Mouse (Mus musculus): ENCODE results near the gene Tex19.1. TPM values are rescaled to one million over a fixed set of nuclear protein-coding genes. Genes with fewer than 3 reads are reported as not detected.
A peak's percentile ranks its signal among the peaks of the same experiment; 100 is the strongest.

Tex19.1 gene
- total RNA-seq, 2 experiments from 2014 or later: not detected

DNA sequence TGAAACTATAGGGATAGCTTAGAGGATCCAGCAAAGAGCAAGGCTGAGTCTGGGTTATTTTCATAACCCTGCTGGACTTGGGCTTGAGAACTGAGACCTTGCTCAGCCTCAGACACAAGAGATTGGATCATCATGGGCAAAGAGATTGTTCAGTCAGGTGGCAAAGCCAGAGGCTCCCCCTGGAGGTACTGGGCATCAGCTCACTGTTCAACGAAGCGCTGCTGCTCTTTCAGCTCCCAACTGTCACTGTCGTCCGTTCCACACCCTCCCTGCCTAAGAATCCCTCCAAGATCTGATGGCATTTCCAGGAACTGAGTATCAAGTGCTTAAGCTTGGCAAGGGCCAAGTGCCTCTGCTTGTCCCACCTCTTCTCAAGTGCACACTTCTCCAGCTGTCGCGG is 7.2 kb upstream of the Tex19.1 start:
- DNase-seq (ENCODE audit: low spot score): no peak
- intact Hi-C loops (cut with DNase I): no loop called here

DNA sequence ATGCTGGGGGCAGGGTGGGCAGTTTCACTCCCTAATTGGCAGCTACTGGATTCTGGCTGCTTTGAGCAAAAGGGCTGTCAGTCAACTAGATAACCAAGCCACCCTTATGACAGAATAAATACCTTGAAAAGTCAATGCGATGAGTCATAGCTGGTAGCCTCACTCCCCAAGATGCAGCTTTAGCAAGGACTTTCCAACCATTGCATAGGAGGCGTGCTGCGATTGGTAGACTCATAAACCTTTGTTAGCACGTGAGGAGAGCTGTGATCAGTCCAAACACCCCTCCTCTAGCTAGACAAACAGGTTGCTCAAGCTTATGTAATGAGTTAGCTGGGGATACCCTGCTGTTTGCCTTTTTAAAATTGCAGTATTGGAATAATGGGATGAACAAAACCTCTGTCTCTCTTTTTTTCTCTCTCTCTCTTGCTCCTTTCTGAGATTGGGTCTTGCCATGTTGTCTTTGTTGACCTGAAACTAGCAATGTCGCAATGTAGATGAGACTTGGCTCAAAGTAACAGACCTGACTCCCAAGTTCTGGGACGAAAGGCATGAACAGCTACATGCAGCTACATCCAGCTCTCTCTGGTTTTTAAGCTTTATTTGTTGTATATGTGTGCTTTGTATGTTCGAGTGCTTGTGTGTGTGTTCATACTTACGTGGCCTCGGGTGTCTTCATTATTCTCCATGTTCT is 2.5 kb upstream of the Tex19.1 start:
- intact Hi-C loops (cut with DNase I): no loop called here
- no peak for DNase-seq (ENCODE audit: low spot score)

DNA sequence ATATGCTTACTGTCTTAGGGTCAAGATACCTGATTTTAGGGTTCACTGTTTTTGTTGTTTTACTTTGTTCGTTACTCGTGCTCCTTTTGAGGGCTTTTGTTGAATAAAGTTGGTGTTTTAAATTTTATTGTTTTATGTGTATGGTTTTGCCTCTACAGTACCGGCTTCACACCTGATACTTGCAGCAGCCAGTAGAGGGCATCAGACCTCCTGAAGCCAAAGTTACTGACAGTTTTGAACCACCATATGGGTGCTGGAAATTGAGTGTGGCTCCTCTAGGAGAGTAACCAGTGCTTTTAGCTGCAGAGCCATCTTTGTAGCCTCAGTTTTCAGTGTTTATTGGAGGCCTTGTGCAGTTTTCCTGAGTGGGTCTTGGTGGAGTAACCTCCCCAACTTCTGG is 2.2 kb downstream of the Tex19.1 start:
- no peak for DNase-seq (ENCODE audit: low spot score)
- intact Hi-C loops (cut with DNase I): no loop called here

DNA sequence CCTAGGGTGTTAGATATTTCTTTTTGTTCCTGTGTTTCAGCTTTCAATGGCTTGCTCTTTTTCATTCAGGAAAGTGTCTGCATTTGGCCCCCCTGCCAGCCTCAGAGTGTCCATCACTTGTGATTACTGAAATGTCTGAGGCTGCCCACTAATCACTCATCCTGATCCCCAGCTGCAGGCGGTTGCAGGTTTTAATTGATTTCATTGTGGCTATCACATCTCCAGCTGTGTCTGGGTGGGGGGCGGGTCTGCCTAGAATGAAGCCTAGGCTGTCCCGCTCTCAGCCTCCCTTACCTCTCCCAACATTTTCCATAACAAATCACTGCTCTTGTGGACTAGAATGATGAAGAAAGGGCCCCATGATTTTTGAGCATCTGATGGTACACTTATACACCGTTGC is 8.3 kb downstream of the Tex19.1 start:
- no peak for DNase-seq (ENCODE audit: low spot score)
- intact Hi-C loops (cut with DNase I): no loop called here

DNA sequence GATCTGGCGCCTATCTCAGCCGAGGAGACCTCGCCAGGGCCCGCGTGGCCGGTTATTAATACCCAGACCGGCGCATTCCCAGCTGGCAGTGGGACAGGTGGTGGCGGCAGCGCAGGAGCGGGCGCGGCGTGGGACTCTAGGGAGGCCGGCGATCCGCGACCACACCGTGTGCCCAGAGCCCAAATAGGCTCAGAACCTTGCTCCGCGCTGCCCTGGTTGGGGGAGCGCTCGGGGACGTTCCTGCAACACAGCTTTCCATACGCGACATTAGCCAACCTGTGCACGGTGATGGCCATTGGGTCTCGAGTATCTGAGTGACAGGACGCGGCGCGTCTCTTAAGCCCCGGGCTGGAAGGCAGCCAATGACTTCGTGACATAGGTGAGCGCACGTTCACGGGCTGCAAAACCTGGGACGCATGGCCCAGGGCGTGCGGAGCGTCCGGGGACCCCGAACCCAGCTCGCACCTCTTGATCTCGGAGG is 10.5 kb downstream of the Tex19.1 start:
- no peak for DNase-seq (ENCODE audit: low spot score)
- intact Hi-C loops (cut with DNase I): no loop called here

DNA sequence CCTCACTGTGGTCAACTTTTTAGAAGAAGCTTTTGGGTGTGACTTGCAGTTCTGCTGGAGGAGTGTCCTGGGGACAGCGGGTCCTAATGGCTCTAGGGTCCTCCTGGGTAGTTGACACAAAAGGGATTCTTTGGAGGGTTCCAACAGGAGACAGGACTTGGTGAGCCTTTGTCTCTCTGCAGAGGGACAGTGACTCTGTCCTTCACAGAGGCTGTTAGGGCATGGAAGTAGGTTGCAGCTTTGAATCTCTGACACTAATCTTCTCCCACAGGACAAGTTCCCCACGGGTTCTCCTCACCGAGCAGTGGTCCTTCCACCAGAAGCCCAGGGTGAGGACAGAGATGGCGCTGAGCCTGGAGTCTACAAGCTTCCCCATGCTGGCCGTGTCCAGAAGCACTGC is 14.0 kb downstream of the Tex19.1 start, which contains the start of gene Uts2r:
Uts2r (plus strand) TSS at position 301 of the 400 bp plus-strand sequence.
- DNase-seq (ENCODE audit: low spot score): no peak
- intact Hi-C loops (cut with DNase I): no loop called here

DNA sequence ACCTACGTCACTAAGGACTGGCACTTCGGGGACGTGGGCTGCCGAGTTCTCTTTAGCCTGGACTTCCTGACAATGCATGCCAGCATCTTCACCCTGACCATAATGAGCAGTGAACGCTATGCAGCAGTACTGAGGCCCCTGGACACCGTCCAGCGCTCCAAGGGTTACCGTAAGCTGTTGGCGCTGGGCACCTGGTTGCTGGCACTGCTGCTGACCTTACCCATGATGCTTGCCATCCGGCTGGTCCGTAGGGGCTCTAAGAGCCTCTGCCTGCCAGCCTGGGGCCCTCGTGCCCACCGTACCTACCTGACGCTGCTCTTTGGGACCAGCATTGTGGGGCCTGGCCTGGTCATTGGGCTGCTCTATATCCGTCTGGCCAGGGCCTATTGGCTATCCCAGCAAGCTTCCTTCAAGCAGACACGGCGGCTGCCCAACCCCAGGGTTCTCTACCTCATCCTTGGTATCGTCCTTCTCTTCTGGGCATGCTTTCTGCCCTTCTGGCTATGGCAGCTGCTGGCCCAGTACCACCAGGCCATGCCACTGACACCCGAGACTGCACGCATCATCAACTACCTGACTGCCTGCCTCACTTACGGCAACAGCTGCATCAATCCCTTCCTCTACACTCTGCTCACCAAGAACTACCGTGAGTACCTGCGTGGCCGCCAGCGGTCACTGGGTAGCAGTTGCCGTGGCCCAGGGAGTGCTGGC is 14.8 kb downstream of the Tex19.1 start:
- intact Hi-C loops (cut with DNase I): no loop called here
- no peak for DNase-seq (ENCODE audit: low spot score)

DNA sequence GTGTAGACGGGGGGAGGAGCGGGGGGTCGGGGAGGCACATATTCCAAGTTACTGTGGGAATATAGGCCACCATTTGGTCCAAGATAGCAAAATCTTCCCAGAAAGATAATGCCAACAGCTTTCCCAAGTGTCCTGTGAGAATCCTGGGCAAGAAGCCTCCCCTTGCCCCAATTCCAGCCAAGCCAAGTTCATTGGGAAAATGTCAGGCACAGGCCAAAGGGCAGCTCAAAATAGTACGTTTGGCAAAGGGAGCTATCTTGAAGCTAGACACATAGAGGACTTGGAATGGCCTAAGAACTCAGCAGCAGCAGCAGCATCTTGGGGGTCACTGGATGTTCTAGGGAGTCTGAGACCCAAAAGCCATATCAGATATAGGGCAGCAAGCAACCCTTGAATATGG is 17.8 kb downstream of the Tex19.1 start:
- intact Hi-C loops (cut with DNase I): no loop called here
- DNase-seq (ENCODE audit: low spot score): no peak

DNA sequence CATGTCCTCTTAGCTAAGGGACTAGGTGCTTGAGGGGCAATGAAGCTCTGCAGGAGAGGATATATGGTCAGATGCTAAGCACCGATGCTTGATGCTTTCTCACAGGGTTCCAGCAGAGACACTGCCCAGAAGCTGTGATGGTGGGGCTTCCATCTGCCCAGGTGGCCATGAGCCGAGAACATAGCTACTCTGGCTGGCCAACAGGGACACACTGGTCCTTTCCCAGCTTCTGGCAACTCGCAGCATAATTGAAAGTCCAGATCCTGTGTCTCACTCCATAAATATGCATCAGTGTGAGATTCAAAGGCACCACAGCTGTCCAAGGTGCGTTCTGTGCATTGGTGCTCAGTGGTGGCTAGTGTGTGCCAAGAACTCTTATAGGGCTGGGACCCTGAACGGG is 27.3 kb downstream of the Tex19.1 start:
- DNase-seq (ENCODE audit: low spot score): no peak
- intact Hi-C loops (cut with DNase I): loop anchor here (10.0 kb wide), 1 partner anchor 122 kb away; no protein-coding TSS in a partner anchor

DNA sequence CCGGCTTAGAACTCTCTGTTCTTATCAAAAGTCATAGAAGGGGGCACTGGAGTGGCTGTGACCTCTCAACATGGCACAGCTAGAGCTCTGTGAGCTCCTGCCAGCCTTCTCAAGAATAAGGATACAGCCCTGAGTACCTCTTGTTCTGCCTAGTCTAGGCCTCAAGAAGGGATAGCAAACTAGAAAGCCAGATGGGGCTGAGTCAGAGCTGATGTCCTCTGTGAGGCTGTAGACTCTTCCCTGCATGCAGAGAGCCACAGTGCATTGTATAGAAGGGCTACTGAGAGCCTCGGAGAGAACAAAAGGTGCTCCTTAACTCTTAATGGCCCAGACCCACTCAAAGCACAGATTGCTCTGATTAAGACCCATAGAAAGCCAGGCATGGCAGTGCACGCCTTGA is 28.3 kb downstream of the Tex19.1 start:
- intact Hi-C loops (cut with DNase I): loop anchor here (10.0 kb wide), 1 partner anchor 121 kb away; no protein-coding TSS in a partner anchor
- DNase-seq (ENCODE audit: low spot score): no peak

DNA sequence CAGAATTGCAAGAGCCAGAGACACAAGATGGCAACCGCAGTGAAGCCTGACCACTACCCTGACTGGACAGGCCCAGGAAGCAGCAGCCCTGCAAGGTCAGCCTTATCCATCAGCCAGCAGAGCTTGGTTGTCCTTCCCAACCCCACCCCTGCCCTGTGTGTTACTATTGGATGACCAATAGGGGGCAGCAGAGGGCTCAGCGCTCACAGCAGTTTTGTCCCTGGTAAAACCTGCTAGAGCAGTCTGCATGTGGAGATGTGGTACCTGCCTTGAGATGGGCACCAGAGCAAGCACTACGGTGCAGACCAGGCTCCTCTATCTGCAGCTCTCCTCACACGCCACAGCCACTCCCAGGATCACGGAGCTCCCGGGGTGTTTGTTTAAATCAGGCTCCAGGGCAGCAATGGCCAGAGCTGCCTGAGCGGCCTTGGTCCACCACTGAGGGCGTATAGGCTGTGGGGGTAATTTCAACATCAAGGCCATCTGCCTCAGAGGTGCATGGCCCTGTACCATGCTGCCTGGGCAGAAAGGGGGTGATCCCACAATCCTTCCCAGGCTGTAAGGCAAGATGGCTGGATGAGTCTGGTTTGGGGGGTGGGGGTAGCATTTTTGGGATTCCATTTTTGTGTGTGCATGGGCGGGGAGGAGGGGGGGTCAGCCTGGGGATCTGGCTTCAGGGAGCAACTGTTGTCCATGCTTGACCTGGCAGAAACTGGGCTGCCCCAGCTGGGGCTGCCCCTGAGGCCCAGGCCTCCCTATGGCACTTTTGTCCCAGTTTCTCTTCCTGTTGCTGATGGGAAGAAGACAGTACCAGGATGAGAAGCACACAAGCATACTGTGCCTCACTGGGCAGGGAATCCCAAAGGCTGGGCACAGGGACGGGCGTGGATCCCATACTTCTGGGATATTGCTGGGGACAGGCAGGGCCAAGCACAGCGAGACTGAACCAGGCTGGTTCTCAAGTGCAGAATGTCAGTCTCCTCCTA is 30.6 kb downstream of the Tex19.1 start:
- no peak for DNase-seq (ENCODE audit: low spot score)
- intact Hi-C loops (cut with DNase I): loop anchor here (10.0 kb wide), 1 partner anchor 118 kb away; no protein-coding TSS in a partner anchor

DNA sequence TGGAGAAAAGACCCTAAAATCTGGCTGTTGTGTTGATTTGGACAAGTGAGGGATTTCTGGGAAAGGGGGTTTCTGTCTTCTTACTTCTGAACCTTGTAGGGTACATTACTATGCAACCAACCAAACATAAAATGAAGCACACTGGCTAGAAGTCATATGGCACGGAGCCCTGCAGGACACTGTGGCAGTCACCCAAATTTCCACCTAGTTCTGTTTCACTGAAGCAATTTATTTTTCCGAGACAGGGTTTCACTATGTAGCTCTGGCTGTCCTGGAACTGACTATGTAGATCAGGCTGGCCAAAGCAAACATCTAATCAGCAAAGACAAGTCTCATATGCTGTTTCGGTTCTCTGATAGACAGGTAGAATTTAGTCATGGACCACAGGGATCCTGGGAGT is 43.7 kb downstream of the Tex19.1 start:
- intact Hi-C loops (cut with DNase I): no loop called here
- DNase-seq (ENCODE audit: low spot score): peak; percentile 10

DNA sequence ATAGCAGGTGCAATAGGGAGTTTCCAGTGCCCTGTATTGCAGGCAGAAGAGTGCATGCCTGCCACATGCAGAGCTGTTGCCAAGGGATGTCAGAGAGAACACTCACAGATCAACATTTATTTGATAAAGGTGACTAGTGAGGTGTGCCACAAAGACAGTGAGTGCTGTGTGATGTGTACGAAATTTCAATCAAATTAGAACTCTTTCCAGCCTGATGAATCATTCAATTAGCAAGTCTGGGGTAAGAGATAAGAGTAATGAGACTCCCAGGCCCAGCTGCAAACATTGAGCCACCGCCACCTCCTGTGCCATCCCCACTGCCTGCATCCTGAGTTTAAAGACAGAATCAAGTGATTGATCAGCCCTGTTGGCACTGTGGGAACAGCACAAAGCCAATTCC is 46.8 kb downstream of the Tex19.1 start:
- DNase-seq (ENCODE audit: low spot score): no peak
- intact Hi-C loops (cut with DNase I): no loop called here

DNA sequence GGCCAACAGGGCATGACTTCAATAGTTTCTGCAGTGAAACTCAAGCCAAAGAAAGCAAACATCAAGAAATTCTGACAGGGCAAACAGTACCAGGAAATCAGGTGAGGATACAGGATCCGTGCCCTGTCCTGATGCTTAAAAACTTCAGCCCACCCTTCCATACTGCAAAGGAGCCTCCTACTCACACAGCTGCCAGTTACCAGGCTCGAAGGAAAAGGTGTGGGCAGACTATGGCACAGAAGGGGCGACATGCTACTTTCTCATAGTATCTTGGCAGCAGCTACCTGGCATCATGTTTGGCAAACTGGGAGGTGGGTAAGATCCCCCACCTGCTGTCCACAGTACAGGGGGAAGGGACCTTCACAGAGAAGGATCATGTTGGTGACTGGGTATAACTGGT is 47.5 kb downstream of the Tex19.1 start:
- no peak for DNase-seq (ENCODE audit: low spot score)
- intact Hi-C loops (cut with DNase I): no loop called here

Other genes with a start within 250 kb of the Tex19.1 start
- 1 to 10 TPM; 1.2 to 1.3 TPM for gene Ccdc57, start 213.3 kb upstream of the Tex19.1 start, total RNA-seq (2021)
- gene Slc16a3, start 197.7 kb upstream of the Tex19.1 start, total RNA-seq (2021): 1 to 10 TPM in 1 of 2 experiments, under 1 TPM in 1; 0.87 to 2.1 TPM
- gene Csnk1d, start 154.8 kb upstream of the Tex19.1 start, total RNA-seq (2021): 10 to 100 TPM; 50.7 to 56.5 TPM
- under 1 TPM; 0.28 to 0.57 TPM for gene Cd7, start 106.7 kb upstream of the Tex19.1 start, total RNA-seq (2021)
- gene Sectm1b, start 82.6 kb upstream of the Tex19.1 start, total RNA-seq (2021): not detected
- not detected for gene Sectm1a, start 64.9 kb upstream of the Tex19.1 start, total RNA-seq (2021)
- not detected for gene Tex19.2, start 27.5 kb upstream of the Tex19.1 start, total RNA-seq (2021)
- gene Uts2r, start 14.1 kb downstream of the Tex19.1 start, total RNA-seq (2021): under 1 TPM; 0.34 to 0.81 TPM
- gene Hexdc, start 58.3 kb downstream of the Tex19.1 start, total RNA-seq (2021): 10 to 100 TPM; 10.2 to 11.0 TPM
- 10 to 100 TPM; 14.5 to 14.6 TPM for gene Ogfod3, start 58.6 kb downstream of the Tex19.1 start, total RNA-seq (2021)
- 1 to 10 TPM; 7.8 to 9.5 TPM for gene Cybc1, start 83.2 kb downstream of the Tex19.1 start, total RNA-seq (2021)
- gene Narf, start 91.1 kb downstream of the Tex19.1 start, total RNA-seq (2021): 100 to 1,000 TPM in 1 of 2 experiments, 10 to 100 TPM in 1; 97.7 to 123 TPM
- 10 to 100 TPM; 19.1 to 20.0 TPM for gene Foxk2, start 113.8 kb downstream of the Tex19.1 start, total RNA-seq (2021)
- 10 to 100 TPM; 32.5 to 34.2 TPM for gene Wdr45b, start 208.3 kb downstream of the Tex19.1 start, total RNA-seq (2021)
- 1 to 10 TPM; 1.3 to 1.6 TPM for gene Rab40b, start 242.1 kb downstream of the Tex19.1 start, total RNA-seq (2021)